Mouse (Mus musculus): ENCODE measurements around the gene Ablim1. TPM values are rescaled to one million over a fixed set of nuclear protein-coding genes. Genes with fewer than 3 reads are reported as not detected.

The Ablim1 gene
- total RNA-seq, 2 experiments from 2014 or later: 6.3 to 9.2 TPM

DNA sequence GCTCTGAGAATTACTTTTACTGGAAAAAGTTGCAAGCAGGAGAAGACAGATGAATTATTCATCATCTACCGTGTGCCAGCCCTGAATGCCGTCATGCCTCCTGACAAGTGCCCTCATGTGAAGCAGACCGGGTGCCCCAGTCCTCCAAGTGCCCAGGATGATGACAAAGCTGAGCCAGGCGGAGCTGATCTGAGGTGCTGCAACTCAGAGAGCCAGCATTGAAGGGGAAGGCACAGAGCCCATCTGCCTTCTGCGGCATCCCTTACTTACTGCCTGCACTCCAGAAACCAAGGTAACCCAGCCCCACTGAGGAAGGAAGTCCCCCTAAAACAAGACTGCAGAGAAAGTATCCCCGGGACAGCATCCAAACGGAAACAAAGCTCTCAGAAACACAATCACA is 76.3 kb downstream of the Ablim1 start:
- ATAC-seq (replicated peaks; ENCODE audit: low FRiP score, low TSS enrichment, poor library complexity, severe bottlenecking): no peak

GRCm38 (mm10) chr19:57237534-57237933 is 77.2 kb downstream of the Ablim1 start:
- no peak for ATAC-seq (replicated peaks; ENCODE audit: low FRiP score, low TSS enrichment, poor library complexity, severe bottlenecking)

- no peak for ATAC-seq (replicated peaks; ENCODE audit: low FRiP score, low TSS enrichment, poor library complexity, severe bottlenecking)
Observed at GRCm38 (mm10) chr19:57236647-57237046, 78.1 kb downstream of the Ablim1 start.

- ATAC-seq (replicated peaks; ENCODE audit: low FRiP score, low TSS enrichment, poor library complexity, severe bottlenecking): no peak
Observed at GRCm38 (mm10) chr19:57235931-57236330, 78.8 kb downstream of the Ablim1 start.

DNA sequence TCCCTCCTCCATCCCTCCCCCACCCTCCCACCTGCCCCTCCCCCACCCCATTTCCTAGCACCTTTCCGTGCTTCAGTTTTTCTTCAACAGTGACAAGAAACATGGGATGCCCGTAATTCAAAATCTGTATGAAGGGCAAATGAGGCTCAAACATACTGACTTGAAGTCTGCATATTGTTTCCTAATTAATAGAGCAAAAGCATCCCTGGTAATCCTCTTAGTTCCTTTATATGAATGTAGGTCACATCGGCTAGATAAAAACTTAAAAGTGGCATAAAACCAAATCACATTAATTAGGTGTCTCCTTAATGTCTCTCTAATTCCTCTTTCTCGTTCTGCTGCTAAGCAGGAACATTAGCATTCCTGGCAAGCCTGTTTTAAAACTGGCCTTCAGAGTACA is 83.7 kb downstream of the Ablim1 start:
- ATAC-seq (replicated peaks; ENCODE audit: low FRiP score, low TSS enrichment, poor library complexity, severe bottlenecking): no peak

GRCm38 (mm10) chr19:57229161-57229560 is 85.6 kb downstream of the Ablim1 start:
- no peak for ATAC-seq (replicated peaks; ENCODE audit: low FRiP score, low TSS enrichment, poor library complexity, severe bottlenecking)

GRCm38 (mm10) chr19:57228576-57228975 is 86.1 kb downstream of the Ablim1 start:
- ATAC-seq (replicated peaks; ENCODE audit: low FRiP score, low TSS enrichment, poor library complexity, severe bottlenecking): no peak

DNA sequence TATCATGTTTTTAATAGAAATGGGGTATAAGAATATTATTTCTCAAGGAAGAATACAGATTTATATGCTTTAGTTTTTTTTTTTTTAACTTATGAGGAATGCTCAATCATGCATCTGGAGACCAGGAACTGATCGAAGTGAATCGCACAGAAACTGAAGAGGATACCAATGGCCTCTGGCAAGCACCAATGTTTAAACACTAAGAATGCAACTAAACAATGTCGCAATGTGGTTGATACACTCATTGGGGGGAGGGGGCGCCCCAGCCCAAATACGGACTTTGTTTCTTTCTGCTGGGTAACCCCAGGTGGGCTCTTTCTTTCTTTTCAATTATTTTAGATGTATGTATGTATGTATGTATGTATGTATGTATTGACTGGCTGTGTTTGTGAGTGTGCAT is 90.3 kb downstream of the Ablim1 start:
- ATAC-seq (replicated peaks; ENCODE audit: low FRiP score, low TSS enrichment, poor library complexity, severe bottlenecking): no peak

- no peak for ATAC-seq (replicated peaks; ENCODE audit: low FRiP score, low TSS enrichment, poor library complexity, severe bottlenecking)
Observed at GRCm38 (mm10) chr19:57223686-57224085, 91.0 kb downstream of the Ablim1 start.

DNA sequence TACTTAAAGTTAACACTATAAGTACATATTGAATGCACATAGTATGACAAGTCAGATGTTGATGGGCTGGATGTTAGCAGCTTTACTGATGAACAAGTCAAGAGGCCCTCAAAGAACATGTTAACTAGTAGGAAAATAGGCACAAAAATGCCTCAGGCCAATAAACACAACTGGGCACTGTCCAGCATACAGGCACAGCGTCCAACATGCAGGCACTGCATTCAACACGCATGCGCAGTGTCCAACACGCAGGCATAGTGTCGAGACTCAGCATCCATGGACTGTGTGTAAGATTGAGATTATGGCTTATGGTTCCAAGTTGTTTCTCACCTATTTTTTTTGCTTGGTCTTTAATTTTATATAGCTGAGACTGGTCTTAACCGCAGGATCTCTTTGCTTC is 92.1 kb downstream of the Ablim1 start:
- no peak for ATAC-seq (replicated peaks; ENCODE audit: low FRiP score, low TSS enrichment, poor library complexity, severe bottlenecking)

DNA sequence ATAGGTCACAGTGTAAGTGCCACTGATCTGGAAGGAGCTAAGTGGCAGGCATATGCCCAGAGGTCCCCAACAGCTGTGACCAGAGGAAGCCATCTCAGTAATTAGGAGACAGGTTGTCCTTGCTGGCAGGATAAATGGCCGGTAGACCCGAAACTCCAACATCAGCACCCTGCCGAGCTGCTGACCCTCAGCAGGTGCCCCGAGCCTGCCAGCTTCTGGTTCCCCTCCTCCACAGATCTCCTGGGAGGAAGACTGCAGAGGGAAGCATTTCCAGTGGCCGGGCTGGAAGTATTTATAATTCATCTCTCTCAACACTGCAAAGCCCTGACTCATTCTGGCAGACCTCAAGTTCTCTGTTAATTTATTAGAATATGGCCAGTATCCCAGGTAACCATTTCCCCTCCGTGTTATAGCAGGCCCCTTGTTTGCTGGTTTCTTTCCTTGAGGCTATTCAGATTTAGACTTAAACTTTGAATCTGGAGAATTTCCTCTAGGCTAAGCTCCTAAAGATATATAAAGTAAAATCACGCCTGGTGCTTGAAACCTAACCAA is 93.0 kb downstream of the Ablim1 start:
- ATAC-seq (replicated peaks; ENCODE audit: low FRiP score, low TSS enrichment, poor library complexity, severe bottlenecking): no peak

- ATAC-seq (replicated peaks; ENCODE audit: low FRiP score, low TSS enrichment, poor library complexity, severe bottlenecking): no peak
Observed at GRCm38 (mm10) chr19:57219758-57220157, 95.0 kb downstream of the Ablim1 start.

DNA sequence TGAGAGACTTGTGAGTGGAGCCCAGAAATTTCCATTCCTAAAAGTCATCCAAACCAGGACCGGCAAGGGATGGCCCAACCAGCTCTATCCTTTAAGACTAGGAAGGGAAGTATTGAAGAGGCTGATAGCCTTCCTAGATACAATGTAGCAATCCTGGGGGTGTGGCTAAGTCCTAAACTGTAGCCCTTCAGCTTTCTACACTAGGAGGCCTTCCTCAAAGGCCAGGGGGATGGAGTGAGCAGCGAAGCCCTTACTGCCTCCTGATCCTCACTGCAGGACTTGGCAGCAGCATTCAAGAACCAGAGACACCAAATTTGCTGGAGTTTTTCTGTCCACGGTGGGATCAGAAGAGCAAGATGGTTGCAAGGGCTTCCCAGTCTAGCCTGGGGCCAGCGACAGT is 97.6 kb downstream of the Ablim1 start:
- ATAC-seq (replicated peaks; ENCODE audit: low FRiP score, low TSS enrichment, poor library complexity, severe bottlenecking): no peak

- no peak for ATAC-seq (replicated peaks; ENCODE audit: low FRiP score, low TSS enrichment, poor library complexity, severe bottlenecking)
Observed at GRCm38 (mm10) chr19:57215527-57215926, 99.2 kb downstream of the Ablim1 start.

GRCm38 (mm10) chr19:57212406-57212805 is 102.3 kb downstream of the Ablim1 start:
- ATAC-seq (replicated peaks; ENCODE audit: low FRiP score, low TSS enrichment, poor library complexity, severe bottlenecking): no peak

- peak; percentile 53; the same call in 1 of the 2 replicates for ATAC-seq (replicated peaks; ENCODE audit: low FRiP score, low TSS enrichment, poor library complexity, severe bottlenecking)
Observed at GRCm38 (mm10) chr19:57211444-57212111, 103.1 kb downstream of the Ablim1 start.

GRCm38 (mm10) chr19:57210924-57211323 is 103.8 kb downstream of the Ablim1 start:
- no peak for ATAC-seq (replicated peaks; ENCODE audit: low FRiP score, low TSS enrichment, poor library complexity, severe bottlenecking)

GRCm38 (mm10) chr19:57204101-57204500 is 110.6 kb downstream of the Ablim1 start:
- no peak for ATAC-seq (replicated peaks; ENCODE audit: low FRiP score, low TSS enrichment, poor library complexity, severe bottlenecking)

DNA sequence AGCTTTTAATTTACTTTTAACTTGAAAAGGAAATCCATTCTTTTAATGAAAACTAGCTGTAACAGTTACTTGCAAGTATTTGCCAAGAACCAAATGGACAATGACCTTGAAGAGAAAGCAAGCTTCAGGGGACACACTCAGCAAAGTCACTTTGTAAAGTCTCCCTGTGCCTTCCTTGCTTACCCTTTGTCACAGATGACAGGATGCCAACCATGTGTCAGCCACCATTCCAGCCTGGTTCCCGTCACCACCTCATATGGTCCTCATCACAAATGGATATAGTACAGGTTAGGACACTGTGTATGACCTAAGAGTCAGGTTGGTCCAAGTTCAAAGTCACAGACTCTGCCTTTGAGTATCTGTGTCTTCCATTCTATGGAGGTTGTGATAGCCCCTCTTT is 112.2 kb downstream of the Ablim1 start:
- ATAC-seq (replicated peaks; ENCODE audit: low FRiP score, low TSS enrichment, poor library complexity, severe bottlenecking): no peak

- no peak for ATAC-seq (replicated peaks; ENCODE audit: low FRiP score, low TSS enrichment, poor library complexity, severe bottlenecking)
Observed at GRCm38 (mm10) chr19:57201090-57201483, 113.6 kb downstream of the Ablim1 start.

- ATAC-seq (replicated peaks; ENCODE audit: low FRiP score, low TSS enrichment, poor library complexity, severe bottlenecking): no peak
Observed at GRCm38 (mm10) chr19:57200477-57201089, 114.1 kb downstream of the Ablim1 start.
